Mouse (Mus musculus) lung, embryonic 14.5 days (tissue): ENCODE measurements around the gene Rap1gap. TPM values are rescaled to one million over a fixed set of nuclear protein-coding genes. Genes with fewer than 3 reads are reported as not detected.

Experiments
- ATAC-seq: fragments of 200-750 bp; cut with Nextera tagmentation; 2 replicates; pipeline ENCODE4 v1.8.0; 2017; ENCODE audit warnings: mild to moderate bottlenecking, moderate TSS enrichment, moderate library complexity; ENCODE audit not compliant: insufficient read depth
- DNase-seq: peaks from one replicate; pipeline ENCODE4 v3.0.0-alpha.2; 2015
- H3K27ac ChIP-seq: fragments of 300-500 bp; sonication (generic); 2 replicates; pipeline ENCODE4 v1.5.1; 2014; ENCODE audit warnings: low read depth, mild to moderate bottlenecking, moderate library complexity
- H3K27me3 ChIP-seq: fragments of 300-500 bp; sonication (generic); 2 replicates; pipeline ENCODE4 v1.6.1; 2014; ENCODE audit warnings: low read length, control low read depth; ENCODE audit not compliant: insufficient read depth
- H3K36me3 ChIP-seq: fragments of 300-500 bp; sonication (generic); 2 replicates; pipeline ENCODE4 v1.6.1; 2014; ENCODE audit warnings: control low read depth; ENCODE audit not compliant: insufficient read depth
- H3K4me1 ChIP-seq: fragments of 300-500 bp; sonication (generic); 2 replicates; pipeline ENCODE4 v1.6.1; 2014; ENCODE audit warnings: antibody characterized with exemption, control low read depth; ENCODE audit not compliant: insufficient read depth
- H3K4me2 ChIP-seq: fragments of 300-500 bp; sonication (generic); 2 replicates; pipeline ENCODE4 v1.6.1; 2014; ENCODE audit warnings: mild to moderate bottlenecking
- H3K4me3 ChIP-seq: fragments of 300-500 bp; sonication (generic); 2 replicates; pipeline ENCODE4 v1.5.1; 2014; ENCODE audit warnings: low read depth, low read length
- H3K9ac ChIP-seq: fragments of 300-500 bp; sonication (generic); 2 replicates; pipeline ENCODE4 v1.6.1; 2014
- H3K9me3 ChIP-seq: fragments of 300-500 bp; sonication (generic); 2 replicates; pipeline ENCODE4 v1.6.1; 2016; ENCODE audit warnings: low read depth, low read length, control low read depth
- CTCF ChIP-seq: IDR thresholded peaks from 2 replicates; pipeline ENCODE4 v1.5.1; 2016; ENCODE audit warnings: antibody characterized with exemption, low read depth
- WGBS: fragments of 180-500 bp; shearing (Covaris S2); extraction: QIAGEN DNeasy Blood & Tissue Kit; methylation state at CpG from one replicate; pipeline ENCODE4 v1.1.7; 2014; 5-methylcytosine and 5-hydroxymethylcytosine counted together
- polyA plus RNA-seq: library from polyadenylated mRNA; unstranded; fragments of >200 nt; fragmentation: Nextera tagmentation; extraction: Ambion mirVana; gene quantifications from 2 replicates; pipeline ENCODE4 v1.2.1, GENCODE M21; 2014

Gene Rap1gap
- polyA plus RNA-seq, 1 experiment from 2014 or later, result 8.4 TPM

GRCm38 (mm10) chr4:137736220-137736701 lies 71.7 kb downstream of the Rap1gap start:
- H3K4me3 ChIP-seq, result no peak overlapping the region
- TF ChIP-seq CTCF, result peak; percentile 17; the same call in 1 of the 2 replicates
- ATAC-seq (no peak; the same call in 1 of the 2 replicates), DNase-seq (peak; percentile 38)
- no peak overlapping the region for H3K27ac ChIP-seq
- 40% methylated on average over 11 of the region's 11 CpGs for WGBS
- no peak overlapping the region for H3K4me2 ChIP-seq
- H3K9me3 ChIP-seq, result no peaks in the 10 kb centered on the region
- H3K36me3 ChIP-seq, result no peaks in the 10 kb centered on the region
- H3K27me3 ChIP-seq, result no peaks in the 10 kb centered on the region
- no peak overlapping the region for H3K9ac ChIP-seq
- H3K4me1 ChIP-seq, result 0 out of 2 replicates have a peak, but pooled peaks cover 5% of the 10 kb centered on the region

- H3K36me3 ChIP-seq, result no peaks in the 10 kb centered on the region
- H3K4me2 ChIP-seq, result no peak overlapping the region
- H3K27ac ChIP-seq, result no peak overlapping the region
- no peak overlapping the region for H3K9ac ChIP-seq
- ATAC-seq, result no peak
- 61% methylated on average over 3 of the region's 3 CpGs for WGBS
- DNase-seq, result no peak
- H3K4me1 ChIP-seq, result 0 out of 2 replicates have a peak, but pooled peaks cover 5% of the 10 kb centered on the region
- TF ChIP-seq CTCF, result no peak
- H3K4me3 ChIP-seq, result no peak overlapping the region
- no peaks in the 10 kb centered on the region for H3K9me3 ChIP-seq
- no peaks in the 10 kb centered on the region for H3K27me3 ChIP-seq
These were observed 73.2 kb downstream of the Rap1gap start for GRCm38 (mm10) chr4:137737760-137738159.

DNA sequence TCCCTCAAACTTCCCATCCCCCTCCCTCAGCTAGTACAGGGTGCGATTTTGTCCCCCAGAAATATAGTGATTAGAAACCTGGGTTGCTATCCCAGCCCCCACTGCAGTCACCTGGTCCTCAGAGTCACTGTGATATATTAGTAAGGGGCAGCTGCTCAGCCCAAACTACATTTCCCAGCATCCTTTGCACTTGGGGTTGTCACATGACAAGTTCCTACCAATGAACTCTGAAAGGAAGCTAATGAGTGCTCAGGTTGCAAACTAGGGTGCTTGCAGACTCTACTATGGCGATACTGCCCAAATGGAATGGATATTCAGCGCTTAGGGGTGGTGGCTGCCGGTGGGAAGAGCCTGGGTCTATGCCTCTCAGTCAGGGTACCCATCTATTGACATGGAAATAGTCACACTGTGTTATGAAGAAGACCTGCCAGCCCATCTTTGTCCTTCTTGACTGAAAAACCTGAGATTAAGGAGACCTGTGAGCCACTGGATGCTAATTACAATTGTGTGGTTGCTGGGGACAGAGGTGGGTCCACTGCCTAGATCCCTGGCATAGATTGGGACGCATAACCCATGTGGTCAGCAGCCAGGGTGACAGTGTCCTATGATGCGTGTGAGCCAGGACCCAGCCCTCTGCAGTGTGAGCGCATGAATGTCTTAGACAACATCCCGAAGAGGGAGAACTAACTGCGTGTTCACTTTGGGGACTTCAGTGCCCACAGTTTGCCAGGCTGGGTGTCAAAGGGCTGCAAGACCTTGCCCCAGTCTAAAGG lies 74.8 kb downstream of the Rap1gap start:
- Histone ChIP-seq H3K27me3 (no peaks in the 10 kb centered on the region), H3K36me3 (no peaks in the 10 kb centered on the region), H3K9ac (no peak overlapping the region), H3K4me3 (no peak overlapping the region), H3K27ac (no peak overlapping the region), H3K9me3 (no peaks in the 10 kb centered on the region), H3K4me2 (no peak overlapping the region), H3K4me1 (0 out of 2 replicates have a peak, but pooled peaks cover 5% of the 10 kb centered on the region)
- no peak for TF ChIP-seq CTCF
- peak; percentile 48 for ATAC-seq
- DNase-seq, result peak; percentile 73
- 50% methylated on average over 9 of the region's 9 CpGs for WGBS

DNA sequence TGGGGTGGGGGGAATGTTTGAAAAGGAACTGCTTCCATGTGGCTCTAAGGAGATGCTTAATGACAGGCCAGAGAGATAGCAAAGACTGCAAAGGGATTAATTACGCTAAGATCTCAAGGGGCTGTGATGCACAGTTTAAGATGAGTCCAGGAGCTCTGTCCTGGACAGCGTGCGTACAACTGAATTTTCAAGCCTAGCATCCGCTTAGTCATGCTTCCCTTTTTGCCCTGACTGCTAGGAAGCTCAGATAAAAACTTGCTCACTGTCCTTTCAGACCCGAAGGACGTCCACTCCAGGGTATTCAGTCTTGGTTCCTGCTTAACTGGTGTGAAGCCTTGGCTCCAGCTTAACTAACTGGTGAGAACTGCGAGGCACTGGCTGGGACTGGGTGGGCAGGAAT lies 75.8 kb downstream of the Rap1gap start:
- TF ChIP-seq CTCF, result no peak
- ATAC-seq (no peak), DNase-seq (no peak)
- no peaks in the 10 kb centered on the region for H3K27me3 ChIP-seq
- no peak overlapping the region for H3K4me2 ChIP-seq
- H3K4me1 ChIP-seq, result 0 out of 2 replicates have a peak, but pooled peaks cover 5% of the 10 kb centered on the region
- H3K4me3 ChIP-seq, result no peak overlapping the region
- no peaks in the 10 kb centered on the region for H3K36me3 ChIP-seq
- 81% methylated on average over 7 of the region's 7 CpGs for WGBS
- no peaks in the 10 kb centered on the region for H3K9me3 ChIP-seq
- H3K27ac ChIP-seq, result no peak overlapping the region
- no peak overlapping the region for H3K9ac ChIP-seq

GRCm38 (mm10) chr4:137743791-137744190 lies 79.3 kb downstream of the Rap1gap start:
- no peak overlapping the region for H3K9ac ChIP-seq
- WGBS, result 66% methylated on average over 7 of the region's 7 CpGs
- H3K27ac ChIP-seq, result no peak overlapping the region
- no peak for TF ChIP-seq CTCF
- H3K9me3 ChIP-seq, result no peaks in the 10 kb centered on the region
- no peaks in the 10 kb centered on the region for H3K4me1 ChIP-seq
- H3K4me3 ChIP-seq, result no peak overlapping the region
- H3K36me3 ChIP-seq, result no peaks in the 10 kb centered on the region
- no peak overlapping the region for H3K4me2 ChIP-seq
- DNase-seq (no peak), ATAC-seq (no peak)
- H3K27me3 ChIP-seq, result no peaks in the 10 kb centered on the region

- no peak overlapping the region for H3K4me3 ChIP-seq
- peak; percentile 60 for TF ChIP-seq CTCF
- 62% methylated on average over 13 of the region's 13 CpGs for WGBS
- no peaks in the 10 kb centered on the region for H3K9me3 ChIP-seq
- DNase-seq (no peak), ATAC-seq (no peak)
- no peaks in the 10 kb centered on the region for H3K27me3 ChIP-seq
- H3K4me2 ChIP-seq, result no peak overlapping the region
- no peak overlapping the region for H3K27ac ChIP-seq
- no peak overlapping the region for H3K9ac ChIP-seq
- no peaks in the 10 kb centered on the region for H3K4me1 ChIP-seq
- H3K36me3 ChIP-seq, result no peaks in the 10 kb centered on the region
These were observed 80.0 kb downstream of the Rap1gap start for GRCm38 (mm10) chr4:137744433-137744918.

- Histone ChIP-seq H3K4me3 (no peak overlapping the region), H3K4me1 (no peaks in the 10 kb centered on the region), H3K4me2 (no peak overlapping the region), H3K27me3 (no peaks in the 10 kb centered on the region), H3K9ac (no peak overlapping the region), H3K27ac (no peak overlapping the region), H3K9me3 (no peaks in the 10 kb centered on the region), H3K36me3 (no peaks in the 10 kb centered on the region)
- ATAC-seq (no peak), DNase-seq (no peak)
- no peak for TF ChIP-seq CTCF
- WGBS, result 76% methylated on average over 9 of the region's 9 CpGs
These were observed 82.6 kb downstream of the Rap1gap start for GRCm38 (mm10) chr4:137747091-137747490.
